Mouse (Mus musculus) bone marrow macrophage, adult 2 months (primary cell): Measurements from ENCODE around the gene Acads.

ENCODE experiments used
- CTCF ChIP-seq: IDR thresholded peaks from 2 replicates; pipeline ENCODE4 v1.5.1; 2012; ENCODE audit warnings: low read depth, mild to moderate bottlenecking, low read length, moderate library complexity
- POLR2A ChIP-seq: IDR thresholded peaks from 2 replicates; pipeline ENCODE4 v1.6.1; 2012; ENCODE audit warnings: mild to moderate bottlenecking, low read depth, low read length, borderline replicate concordance

DNA sequence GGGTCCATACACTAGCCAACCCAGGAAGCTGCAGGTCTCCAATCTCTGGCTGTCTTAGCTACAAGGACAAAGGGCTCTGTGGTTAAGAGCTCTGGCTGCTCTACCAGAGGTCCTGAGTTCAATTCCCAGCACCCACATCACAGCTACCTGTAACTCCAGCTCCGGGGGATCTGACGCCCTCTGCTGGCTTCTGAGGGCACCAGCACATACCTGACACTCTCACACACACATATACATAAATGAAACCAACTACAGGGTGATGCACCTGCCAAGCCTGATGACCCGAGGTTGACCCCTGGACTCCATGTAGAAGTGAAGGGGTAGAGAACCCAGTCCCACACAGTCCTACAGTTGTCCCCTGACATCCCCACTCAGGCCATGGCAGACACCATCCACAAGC lies 2.7 kb downstream of the Acads start:
- TF ChIP-seq CTCF (no peak), POLR2A (no peak)
